In genomic region chr11:98788550-98789218, GRCm38 (mm10) we compare ENCODE assay signal across 8 mouse cellular contexts. TPM values are rescaled to one million over a fixed set of nuclear protein-coding genes. Genes with fewer than 3 reads are reported as not detected.
DNase-seq lines count a peak whose midpoint lies in the region; ATAC-seq and TF ChIP-seq lines count a peak whose summit lies in the region.

No protein-coding gene starts in this region.

- peaks cover 9% of the 10 kb centered on the region for H3K36me3 ChIP-seq in G1E (replicated peaks)
- H3K36me3 ChIP-seq in forebrain, embryonic 11.5 days (ENCODE audit: control insufficient read depth, insufficient read depth, low read length) = no peaks in the 10 kb centered on the region
- H3K36me3 ChIP-seq in heart, postnatal 0 days (replicated peaks; ENCODE audit: control insufficient read depth, insufficient read depth, low read length) = no peaks in the 10 kb centered on the region
- no peaks in the 10 kb centered on the region for H3K36me3 ChIP-seq in lung, embryonic 14.5 days (ENCODE audit: insufficient read depth)
- H3K36me3 ChIP-seq in neural tube, embryonic 15.5 days = no peaks in the 10 kb centered on the region

- DNase-seq in G1E (ENCODE audit: low spot score) = peak; percentile 83
- peak; percentile 83 for DNase-seq in c-Kit-positive CD71-positive TER-119-positive erythroid progenitor cells, embryonic 14.5 days (ENCODE audit: low spot score)
- DNase-seq in forebrain, embryonic 11.5 days (ENCODE audit: low spot score) = peak; percentile 88
- peak; percentile 99 for DNase-seq in heart, postnatal 0 days (ENCODE audit: low spot score)
- peak; percentile 92 to 96 for DNase-seq in kidney, postnatal 36 days
- peak; percentile 97 for DNase-seq in lung, embryonic 14.5 days
- DNase-seq in thymus, adult 18-20 months = peak; percentile 82 to 90

- peaks cover 82% of the 10 kb centered on the region for H3K4me1 ChIP-seq in G1E (ENCODE audit: insufficient read depth, low read depth, low read length)
- peaks cover 18% of the 10 kb centered on the region for H3K4me1 ChIP-seq in forebrain, embryonic 11.5 days (replicated peaks; ENCODE audit: control insufficient read depth, insufficient read depth, low read length)
- peaks cover 43% of the 10 kb centered on the region for H3K4me1 ChIP-seq in heart, postnatal 0 days (ENCODE audit: control insufficient read depth, insufficient read depth)
- H3K4me1 ChIP-seq in lung, embryonic 14.5 days (ENCODE audit: insufficient read depth) = peaks cover 31% of the 10 kb centered on the region
- H3K4me1 ChIP-seq in neural tube, embryonic 15.5 days = peaks cover 66% of the 10 kb centered on the region

- peak overlapping the region; percentile 94 for H3K4me2 ChIP-seq in forebrain, embryonic 11.5 days (ENCODE audit: low read depth, low read length, severe bottlenecking)
- H3K4me2 ChIP-seq in heart, postnatal 0 days (ENCODE audit: low read depth, low read length) = peak overlapping the region; percentile 97
- H3K4me2 ChIP-seq in lung, embryonic 14.5 days = peak overlapping the region; percentile 94
- H3K4me2 ChIP-seq in neural tube, embryonic 15.5 days = peak overlapping the region; percentile 97

- peak; percentile 89 for TF ChIP-seq EP300 in heart, postnatal 0 days (IDR thresholded peaks at IDR 0.05; ENCODE audit: low read depth)

- H3K27ac ChIP-seq in forebrain, embryonic 11.5 days (ENCODE audit: low read depth, low read length) = peak overlapping the region; percentile 63; the same call in 1 of the 2 replicates
- peak overlapping the region; percentile 99 for H3K27ac ChIP-seq in heart, postnatal 0 days (ENCODE audit: low read depth)
- peak overlapping the region; percentile 83 for H3K27ac ChIP-seq in lung, embryonic 14.5 days (ENCODE audit: low read depth)
- H3K27ac ChIP-seq in neural tube, embryonic 15.5 days (replicated peaks) = peak overlapping the region; percentile 74

- TF ChIP-seq CTCF in G1E (IDR thresholded peaks at IDR 0.05; ENCODE audit: low read depth, low read length) = 0 out of 2 replicates have a peak, but pooled peaks have one; percentile 32
- TF ChIP-seq CTCF in heart, postnatal 0 days (IDR thresholded peaks at IDR 0.05; ENCODE audit: low read depth) = peak; percentile 88
- peak; percentile 82 for TF ChIP-seq CTCF in lung, embryonic 14.5 days (IDR thresholded peaks at IDR 0.05; ENCODE audit: low read depth)

- 15% methylated on average over 18 of the region's 18 CpGs for WGBS in forebrain, embryonic 11.5 days
- WGBS in heart, postnatal 0 days = 5% methylated on average over 17 of the region's 18 CpGs
- 8% methylated on average over 18 of the region's 18 CpGs for WGBS in lung, embryonic 14.5 days
- WGBS in neural tube, embryonic 15.5 days = 13% methylated on average over 17 of the region's 18 CpGs

- H3K9ac ChIP-seq in forebrain, embryonic 11.5 days (ENCODE audit: low read length) = peak overlapping the region; percentile 64; the same call in 1 of the 2 replicates
- H3K9ac ChIP-seq in heart, postnatal 0 days (replicated peaks; ENCODE audit: low read depth, low read length) = peak overlapping the region; percentile 35; the same call in 1 of the 2 replicates
- peak overlapping the region; percentile 60 for H3K9ac ChIP-seq in lung, embryonic 14.5 days
- peak overlapping the region; percentile 41; the same call in 1 of the 2 replicates for H3K9ac ChIP-seq in neural tube, embryonic 15.5 days (replicated peaks)

- no peaks in the 10 kb centered on the region for H3K9me3 ChIP-seq in G1E (replicated peaks)
- no peaks in the 10 kb centered on the region for H3K9me3 ChIP-seq in forebrain, embryonic 11.5 days (ENCODE audit: control insufficient read depth, low read length)
- H3K9me3 ChIP-seq in heart, postnatal 0 days (replicated peaks; ENCODE audit: control insufficient read depth, low read length) = no peaks in the 10 kb centered on the region
- no peaks in the 10 kb centered on the region for H3K9me3 ChIP-seq in lung, embryonic 14.5 days (ENCODE audit: low read depth, low read length)
- H3K9me3 ChIP-seq in neural tube, embryonic 15.5 days (replicated peaks) = no peaks in the 10 kb centered on the region

- H3K4me3 ChIP-seq in G1E (ENCODE audit: low read depth, low read length) = peak overlapping the region; percentile 73
- peak overlapping the region; percentile 38 for H3K4me3 ChIP-seq in forebrain, embryonic 11.5 days (ENCODE audit: low read depth, low read length)
- peak overlapping the region; percentile 59 for H3K4me3 ChIP-seq in heart, postnatal 0 days (ENCODE audit: low read depth, low read length)
- peak overlapping the region; percentile 52 for H3K4me3 ChIP-seq in lung, embryonic 14.5 days (ENCODE audit: low read depth, low read length)
- H3K4me3 ChIP-seq in neural tube, embryonic 15.5 days (replicated peaks) = peak overlapping the region; percentile 47

- no peaks in the 10 kb centered on the region for H3K27me3 ChIP-seq in G1E (ENCODE audit: insufficient read depth, low read length)
- H3K27me3 ChIP-seq in forebrain, embryonic 11.5 days (ENCODE audit: control insufficient read depth, insufficient read depth, low read length) = no peaks in the 10 kb centered on the region
- H3K27me3 ChIP-seq in heart, postnatal 0 days (ENCODE audit: control insufficient read depth, insufficient read depth, low read length) = no peaks in the 10 kb centered on the region
- no peaks in the 10 kb centered on the region for H3K27me3 ChIP-seq in lung, embryonic 14.5 days (ENCODE audit: insufficient read depth, low read length)
- no peaks in the 10 kb centered on the region for H3K27me3 ChIP-seq in neural tube, embryonic 15.5 days (replicated peaks)

- ATAC-seq in G1E (ENCODE audit: extremely low read depth, insufficient number of reproducible peaks, low FRiP score, poor library complexity, severe bottlenecking) = peak; percentile 87
- ATAC-seq in forebrain, embryonic 11.5 days (replicated peaks; ENCODE audit: low FRiP score) = peak; percentile 82
- ATAC-seq in heart, postnatal 0 days (ENCODE audit: insufficient read depth, low read depth) = peak; percentile 62
- ATAC-seq in lung, embryonic 14.5 days (ENCODE audit: insufficient read depth) = peak; percentile 67
- ATAC-seq in neural tube, embryonic 15.5 days (ENCODE audit: low FRiP score) = peak; percentile 77

RNA-seq across cellular contexts. Expression of gene Msl1, which starts 6.6 kb away (rescaled TPM):
- 38.0 and 52.2 TPM in 2 replicates for total RNA-seq in G1E (2014; fragmentation: Nextera tagmentation)
- total RNA-seq in G1E (2017) = 39.4 and 45.6 TPM in 2 replicates
- polyA plus RNA-seq in G1E (2012) = 36.5 and 44.9 TPM in 2 replicates
- 24.0 and 28.4 TPM in 2 replicates for polyA plus RNA-seq in forebrain, embryonic 11.5 days (2014; fragmentation: Nextera tagmentation; extraction: Ambion mirVana)
- 47.4 and 54.6 TPM in 2 replicates for total RNA-seq in heart, postnatal 0 days (2014; rRNA removed; ENCODE audit: low replicate concordance)
- polyA plus RNA-seq in heart, postnatal 0 days (2015; fragmentation: Nextera tagmentation; extraction: Ambion mirVana) = 11.3 and 12.6 TPM in 2 replicates
- polyA plus RNA-seq in lung, embryonic 14.5 days (2014; fragmentation: Nextera tagmentation; extraction: Ambion mirVana) = 16.2 and 16.3 TPM in 2 replicates
- 27.5 and 30.1 TPM in 2 replicates for polyA plus RNA-seq in neural tube, embryonic 15.5 days (2015; fragmentation: Nextera tagmentation; extraction: Ambion mirVana)

RNA-seq across cellular contexts. Expression of gene Nr1d1, which starts 13.6 kb away (rescaled TPM):
- total RNA-seq in G1E (2014; fragmentation: Nextera tagmentation) (0.75 and 3.1 TPM in 2 replicates), G1E (2017) (0.93 TPM in 2 replicates)
- polyA plus RNA-seq in G1E (2012) = 2.3 TPM in 2 replicates
- polyA plus RNA-seq in forebrain, embryonic 11.5 days (2014; fragmentation: Nextera tagmentation; extraction: Ambion mirVana) = 1.0 and 1.6 TPM in 2 replicates
- 21.0 and 24.3 TPM in 2 replicates for total RNA-seq in heart, postnatal 0 days (2014; rRNA removed; ENCODE audit: low replicate concordance)
- polyA plus RNA-seq in heart, postnatal 0 days (2015; fragmentation: Nextera tagmentation; extraction: Ambion mirVana) = 10.2 and 10.7 TPM in 2 replicates
- polyA plus RNA-seq in lung, embryonic 14.5 days (2014; fragmentation: Nextera tagmentation; extraction: Ambion mirVana) = 1.4 and 1.7 TPM in 2 replicates
- polyA plus RNA-seq in neural tube, embryonic 15.5 days (2015; fragmentation: Nextera tagmentation; extraction: Ambion mirVana) = 3.8 and 4.0 TPM in 2 replicates

RNA-seq across cellular contexts. Expression of gene Casc3, which starts 16.0 kb away (rescaled TPM):
- 51.8 and 64.6 TPM in 2 replicates for total RNA-seq in G1E (2014; fragmentation: Nextera tagmentation)
- 13.9 and 17.8 TPM in 2 replicates for total RNA-seq in G1E (2017)
- 37.4 and 42.7 TPM in 2 replicates for polyA plus RNA-seq in G1E (2012)
- polyA plus RNA-seq in forebrain, embryonic 11.5 days (2014; fragmentation: Nextera tagmentation; extraction: Ambion mirVana) = 59.9 and 63.2 TPM in 2 replicates
- total RNA-seq in heart, postnatal 0 days (2014; rRNA removed; ENCODE audit: low replicate concordance) = 6.8 and 9.7 TPM in 2 replicates
- polyA plus RNA-seq in heart, postnatal 0 days (2015; fragmentation: Nextera tagmentation; extraction: Ambion mirVana) = 11.6 and 11.9 TPM in 2 replicates
- polyA plus RNA-seq in lung, embryonic 14.5 days (2014; fragmentation: Nextera tagmentation; extraction: Ambion mirVana) = 41.0 and 42.8 TPM in 2 replicates
- 44.3 and 46.8 TPM in 2 replicates for polyA plus RNA-seq in neural tube, embryonic 15.5 days (2015; fragmentation: Nextera tagmentation; extraction: Ambion mirVana)

RNA-seq across cellular contexts. Expression of gene Rapgefl1, which starts 47.9 kb away (rescaled TPM):
- total RNA-seq in G1E (2014; fragmentation: Nextera tagmentation) = 0.34 TPM in 1 of 2 replicates, not detected in the other
- total RNA-seq in G1E (2017) = 0.12 and 0.27 TPM in 2 replicates
- 0.19 and 0.35 TPM in 2 replicates for polyA plus RNA-seq in G1E (2012)
- polyA plus RNA-seq in forebrain, embryonic 11.5 days (2014; fragmentation: Nextera tagmentation; extraction: Ambion mirVana) = 2.0 and 2.5 TPM in 2 replicates
- total RNA-seq in heart, postnatal 0 days (2014; rRNA removed; ENCODE audit: low replicate concordance) = 0.77 and 0.80 TPM in 2 replicates
- polyA plus RNA-seq in heart, postnatal 0 days (2015; fragmentation: Nextera tagmentation; extraction: Ambion mirVana) = 0.41 and 0.55 TPM in 2 replicates
- 1.5 and 2.1 TPM in 2 replicates for polyA plus RNA-seq in lung, embryonic 14.5 days (2014; fragmentation: Nextera tagmentation; extraction: Ambion mirVana)
- 12.5 and 13.7 TPM in 2 replicates for polyA plus RNA-seq in neural tube, embryonic 15.5 days (2015; fragmentation: Nextera tagmentation; extraction: Ambion mirVana)

RNA-seq across cellular contexts. Expression of gene Thra, which starts 48.2 kb away (rescaled TPM):
- total RNA-seq in G1E (2014; fragmentation: Nextera tagmentation) = 58.0 and 68.0 TPM in 2 replicates
- total RNA-seq in G1E (2017) = 20.1 and 20.3 TPM in 2 replicates
- polyA plus RNA-seq in G1E (2012) = 32.3 and 33.1 TPM in 2 replicates
- polyA plus RNA-seq in forebrain, embryonic 11.5 days (2014; fragmentation: Nextera tagmentation; extraction: Ambion mirVana) = 35.9 and 36.9 TPM in 2 replicates
- 188 and 234 TPM in 2 replicates for total RNA-seq in heart, postnatal 0 days (2014; rRNA removed; ENCODE audit: low replicate concordance)
- polyA plus RNA-seq in heart, postnatal 0 days (2015; fragmentation: Nextera tagmentation; extraction: Ambion mirVana) = 40.8 and 44.0 TPM in 2 replicates
- 46.8 and 47.1 TPM in 2 replicates for polyA plus RNA-seq in lung, embryonic 14.5 days (2014; fragmentation: Nextera tagmentation; extraction: Ambion mirVana)
- 104 and 125 TPM in 2 replicates for polyA plus RNA-seq in neural tube, embryonic 15.5 days (2015; fragmentation: Nextera tagmentation; extraction: Ambion mirVana)

Comparison
In these comparisons a context has a peak if more than half of its experiments do, and no peak if none do; other contexts are left out.
1. Peak in every context shown above with its lines: DNase-seq, ATAC-seq, H3K4me3 ChIP-seq and H3K27ac ChIP-seq.
2. CTCF ChIP-seq: peak in every context shown above with its lines; median percentile 88 in heart, postnatal 0 days; 82 in lung, embryonic 14.5 days; 32 in G1E.